Mouse (Mus musculus) stomach, postnatal 0 days (tissue): ENCODE results near the gene Lpp. TPM values are rescaled to one million over a fixed set of nuclear protein-coding genes. Genes with fewer than 3 reads are reported as not detected.

ENCODE experiments used
- ATAC-seq: fragments of 200-750 bp; cut with Nextera tagmentation; 2 replicates; pipeline ENCODE4 v1.8.0; 2017; ENCODE audit not compliant: low FRiP score, low TSS enrichment
- DNase-seq: peaks from one replicate; pipeline ENCODE4 v3.0.0-alpha.2; 2016; ENCODE audit warnings: low spot score
- H3K27ac ChIP-seq: fragments of 300-500 bp; sonication (generic); replicated peaks from 2 replicates; pipeline ENCODE4 v1.5.1; 2014; ENCODE audit warnings: mild to moderate bottlenecking, control low read depth
- H3K27me3 ChIP-seq: fragments of 300-500 bp; sonication (generic); 2 replicates; pipeline ENCODE4 v1.6.1; 2014; ENCODE audit warnings: low read length; ENCODE audit not compliant: control insufficient read depth, insufficient read depth
- H3K36me3 ChIP-seq: fragments of 300-500 bp; sonication (generic); 2 replicates; pipeline ENCODE4 v1.6.1; 2014; ENCODE audit warnings: low read length, mixed read lengths; ENCODE audit not compliant: control insufficient read depth, insufficient read depth
- H3K4me1 ChIP-seq: fragments of 300-500 bp; sonication (generic); replicated peaks from 2 replicates; pipeline ENCODE4 v1.6.1; 2014; ENCODE audit warnings: antibody characterized with exemption; ENCODE audit not compliant: control insufficient read depth, insufficient read depth
- H3K4me2 ChIP-seq: fragments of 300-500 bp; sonication (generic); replicated peaks from 2 replicates; pipeline ENCODE4 v1.6.1; 2014; ENCODE audit warnings: low read depth, mild to moderate bottlenecking, control low read depth, moderate library complexity
- H3K4me3 ChIP-seq: fragments of 300-500 bp; sonication (generic); 2 replicates; pipeline ENCODE4 v1.5.1; 2014; ENCODE audit warnings: low read depth, low read length, control low read depth
- H3K9ac ChIP-seq: fragments of 300-500 bp; sonication (generic); 2 replicates; pipeline ENCODE4 v1.6.1; 2014; ENCODE audit warnings: mild to moderate bottlenecking, low read length, control low read depth, mixed read lengths
- H3K9me3 ChIP-seq: fragments of 300-500 bp; sonication (generic); 2 replicates; pipeline ENCODE4 v1.6.1; 2016; ENCODE audit warnings: low read length; ENCODE audit not compliant: control insufficient read depth
- CTCF ChIP-seq: IDR thresholded peaks from 2 replicates; pipeline ENCODE4 v1.5.1; 2016; ENCODE audit warnings: antibody characterized with exemption, low read depth, mild to moderate bottlenecking, moderate library complexity
- EP300 ChIP-seq: optimal IDR thresholded peaks from 2 replicates; pipeline ENCODE3; 2016; ENCODE audit warnings: antibody characterized with exemption
- WGBS: fragments of 180-500 bp; shearing (Covaris S2); extraction: QIAGEN DNeasy Blood & Tissue Kit; methylation state at CpG from one replicate; pipeline ENCODE4 v1.1.7; 2014; 5-methylcytosine and 5-hydroxymethylcytosine counted together
- polyA plus RNA-seq: library from polyadenylated mRNA; unstranded; fragments of >200 nt; fragmentation: Nextera tagmentation; extraction: Ambion mirVana; gene quantifications from 2 replicates; pipeline ENCODE4 v1.2.1, GENCODE M21; 2015

The Lpp gene
- polyA plus RNA-seq, 1 experiment from 2014 or later, result 51.3 TPM

GRCm38 (mm10) chr16:24735754-24736153 lies 342.4 kb downstream of the Lpp start:
- no peaks in the 10 kb centered on the region for H3K27me3 ChIP-seq
- no peaks in the 10 kb centered on the region for H3K36me3 ChIP-seq
- H3K4me2 ChIP-seq, result no peak overlapping the region
- no peaks in the 10 kb centered on the region for H3K9me3 ChIP-seq
- ATAC-seq (no peak), DNase-seq (no peak)
- H3K27ac ChIP-seq, result no peak overlapping the region
- H3K4me1 ChIP-seq, result no peaks in the 10 kb centered on the region
- TF ChIP-seq EP300 (no peak), CTCF (no peak)
- H3K4me3 ChIP-seq, result no peak overlapping the region
- WGBS, result 83% methylated on average over 2 of the region's 2 CpGs
- no peak overlapping the region for H3K9ac ChIP-seq

GRCm38 (mm10) chr16:24737362-24738057 lies 344.2 kb downstream of the Lpp start:
- no peaks in the 10 kb centered on the region for H3K9me3 ChIP-seq
- no peaks in the 10 kb centered on the region for H3K4me1 ChIP-seq
- TF ChIP-seq CTCF, result no peak
- no peak for TF ChIP-seq EP300
- H3K27ac ChIP-seq, result no peak overlapping the region
- H3K4me2 ChIP-seq, result no peak overlapping the region
- ATAC-seq, result no peak
- H3K36me3 ChIP-seq, result no peaks in the 10 kb centered on the region
- WGBS, result 55% methylated on average over 10 of the region's 10 CpGs
- DNase-seq, result no peak
- H3K27me3 ChIP-seq, result no peaks in the 10 kb centered on the region
- no peak overlapping the region for H3K9ac ChIP-seq
- H3K4me3 ChIP-seq, result no peak overlapping the region

GRCm38 (mm10) chr16:24740714-24741113 lies 347.4 kb downstream of the Lpp start:
- no peak for ATAC-seq
- H3K4me1 ChIP-seq, result no peaks in the 10 kb centered on the region
- H3K27me3 ChIP-seq, result no peaks in the 10 kb centered on the region
- H3K4me2 ChIP-seq, result no peak overlapping the region
- TF ChIP-seq EP300, result no peak
- TF ChIP-seq CTCF, result peak; percentile 46
- DNase-seq, result no peak
- H3K36me3 ChIP-seq, result no peaks in the 10 kb centered on the region
- no peak overlapping the region for H3K27ac ChIP-seq
- no peaks in the 10 kb centered on the region for H3K9me3 ChIP-seq
- 71% methylated on average over 4 of the region's 4 CpGs for whole genome bisulfite sequencing
- no peak overlapping the region for H3K4me3 ChIP-seq
- H3K9ac ChIP-seq, result no peak overlapping the region

GRCm38 (mm10) chr16:24749816-24750215 lies 356.5 kb downstream of the Lpp start:
- no peaks in the 10 kb centered on the region for H3K4me1 ChIP-seq
- no peaks in the 10 kb centered on the region for H3K36me3 ChIP-seq
- ATAC-seq, result no peak
- no peaks in the 10 kb centered on the region for H3K9me3 ChIP-seq
- no peak overlapping the region for H3K9ac ChIP-seq
- H3K27me3 ChIP-seq, result no peaks in the 10 kb centered on the region
- H3K27ac ChIP-seq, result no peak overlapping the region
- TF ChIP-seq EP300 (no peak), CTCF (no peak)
- no peak for DNase-seq
- H3K4me2 ChIP-seq, result no peak overlapping the region
- H3K4me3 ChIP-seq, result no peak overlapping the region

- WGBS, result 65% methylated on average over 9 of the region's 9 CpGs
- Histone ChIP-seq H3K27me3 (no peaks in the 10 kb centered on the region), H3K9me3 (no peaks in the 10 kb centered on the region), H3K4me2 (no peak overlapping the region), H3K4me1 (no peaks in the 10 kb centered on the region), H3K27ac (no peak overlapping the region), H3K4me3 (no peak overlapping the region), H3K9ac (no peak overlapping the region), H3K36me3 (no peaks in the 10 kb centered on the region)
- no peak for ATAC-seq
- DNase-seq, result no peak
- TF ChIP-seq CTCF, result no peak
- TF ChIP-seq EP300, result no peak
Measured at GRCm38 (mm10) chr16:24756141-24756540, 362.8 kb downstream of the Lpp start.

- TF ChIP-seq CTCF (no peak), EP300 (no peak)
- H3K27me3 ChIP-seq, result no peaks in the 10 kb centered on the region
- H3K9ac ChIP-seq, result no peak overlapping the region
- H3K4me2 ChIP-seq, result no peak overlapping the region
- DNase-seq, result no peak
- H3K9me3 ChIP-seq, result no peaks in the 10 kb centered on the region
- no peak for ATAC-seq
- WGBS, result 60% methylated on average over 3 of the region's 3 CpGs
- H3K4me1 ChIP-seq, result no peaks in the 10 kb centered on the region
- no peak overlapping the region for H3K27ac ChIP-seq
- peaks cover 8% of the 10 kb centered on the region; the same call in 1 of the 2 replicates for H3K36me3 ChIP-seq
- H3K4me3 ChIP-seq, result no peak overlapping the region
Measured at GRCm38 (mm10) chr16:24766051-24766450, 372.7 kb downstream of the Lpp start.
